Mouse (Mus musculus): ENCODE data around the gene BC030500. TPM values are rescaled to one million over a fixed set of nuclear protein-coding genes. Genes with fewer than 3 reads are reported as not detected.

BC030500 gene
- total RNA-seq (2014; fragmentation: Nextera tagmentation), result not detected in 2 replicates
- not detected in 2 replicates for total RNA-seq (2017)

DNA sequence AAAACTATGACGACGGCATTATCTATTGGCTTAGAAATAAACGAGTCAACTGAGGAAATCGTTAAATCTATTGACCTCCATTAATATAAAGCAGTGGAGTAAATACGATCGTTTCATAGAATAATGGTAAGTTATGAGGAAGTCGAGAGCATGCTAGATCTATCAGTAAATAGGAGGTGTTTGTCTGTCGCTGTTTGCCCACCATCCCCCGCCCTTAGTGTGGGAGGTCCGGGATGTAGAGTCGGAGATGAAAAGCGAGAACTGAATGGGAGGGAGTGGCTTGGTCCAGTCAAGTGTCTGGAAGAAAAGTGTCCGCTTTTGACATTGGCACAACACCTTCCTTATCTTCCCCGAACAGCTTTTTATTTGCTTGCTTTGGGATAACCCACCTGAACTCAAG is at the start of gene BC030500:
TSS of gene BC030500 (plus strand) at position 79 of the 400 bp plus-strand sequence.
- ATAC-seq (replicated peaks; ENCODE audit: low FRiP score, low TSS enrichment, poor library complexity, severe bottlenecking), result no peak

- ATAC-seq (replicated peaks; ENCODE audit: low FRiP score, low TSS enrichment, poor library complexity, severe bottlenecking), result no peak
These were observed 25.1 kb upstream of the BC030500 start for GRCm38 (mm10) chr8:58886405-58886804.

- no peak for ATAC-seq (replicated peaks; ENCODE audit: low FRiP score, low TSS enrichment, poor library complexity, severe bottlenecking)
These were observed 21.0 kb upstream of the BC030500 start for GRCm38 (mm10) chr8:58890591-58890990.

- no peak for ATAC-seq (replicated peaks; ENCODE audit: low FRiP score, low TSS enrichment, poor library complexity, severe bottlenecking)
These were observed 15.6 kb upstream of the BC030500 start for GRCm38 (mm10) chr8:58895960-58896359.

GRCm38 (mm10) chr8:58904465-58904864 is 7.1 kb upstream of the BC030500 start:
- ATAC-seq (replicated peaks; ENCODE audit: low FRiP score, low TSS enrichment, poor library complexity, severe bottlenecking), result no peak

- ATAC-seq (replicated peaks; ENCODE audit: low FRiP score, low TSS enrichment, poor library complexity, severe bottlenecking), result no peak
These were observed 763 bp downstream of the BC030500 start, which contains the start of gene Galntl6 for GRCm38 (mm10) chr8:58912196-58912839. Gene Galntl6 (minus strand): TSS chr8:58912640.

DNA sequence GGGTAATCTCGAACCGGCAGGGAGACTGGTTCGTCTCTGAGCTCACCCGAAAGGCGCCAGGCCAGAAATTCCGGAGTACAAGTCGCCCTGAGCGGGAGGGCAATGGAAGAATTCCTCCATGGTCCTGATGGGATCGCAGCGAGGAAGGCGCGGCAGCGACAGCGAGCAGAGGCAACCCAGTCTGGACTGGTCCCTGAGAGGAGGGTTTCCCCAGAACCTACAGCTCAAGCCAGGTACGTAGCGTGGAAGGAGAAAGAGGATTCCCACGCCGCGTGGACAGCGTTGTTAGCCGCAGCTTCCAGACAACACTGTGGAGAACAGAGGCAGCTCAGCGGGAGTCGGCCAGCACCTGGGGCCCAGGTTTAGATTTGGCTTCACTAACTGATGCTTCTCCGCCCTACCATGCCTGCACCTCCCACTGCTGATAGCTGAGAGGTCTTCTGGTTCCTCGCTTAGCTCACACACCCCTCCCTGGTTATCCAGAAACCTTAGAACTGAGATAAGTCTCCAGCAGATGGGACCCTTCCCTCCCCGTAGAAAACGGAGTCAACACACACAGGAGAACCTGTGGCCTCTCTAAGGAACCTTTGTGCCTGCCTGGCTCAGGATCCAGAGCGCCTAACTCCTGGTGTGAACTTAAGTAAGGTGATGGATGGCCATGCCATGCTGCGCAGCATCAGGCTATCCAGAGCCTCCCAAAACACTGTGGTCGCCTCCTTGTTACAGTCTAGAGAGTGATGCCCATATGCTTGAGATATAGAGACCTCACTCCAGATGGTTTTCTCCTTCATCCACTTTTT is 1.5 kb downstream of the BC030500 start:
- ATAC-seq (replicated peaks; ENCODE audit: low FRiP score, low TSS enrichment, poor library complexity, severe bottlenecking), result no peak

- ATAC-seq (replicated peaks; ENCODE audit: low FRiP score, low TSS enrichment, poor library complexity, severe bottlenecking), result no peak
These were observed 2.0 kb downstream of the BC030500 start for GRCm38 (mm10) chr8:58913640-58913968.

DNA sequence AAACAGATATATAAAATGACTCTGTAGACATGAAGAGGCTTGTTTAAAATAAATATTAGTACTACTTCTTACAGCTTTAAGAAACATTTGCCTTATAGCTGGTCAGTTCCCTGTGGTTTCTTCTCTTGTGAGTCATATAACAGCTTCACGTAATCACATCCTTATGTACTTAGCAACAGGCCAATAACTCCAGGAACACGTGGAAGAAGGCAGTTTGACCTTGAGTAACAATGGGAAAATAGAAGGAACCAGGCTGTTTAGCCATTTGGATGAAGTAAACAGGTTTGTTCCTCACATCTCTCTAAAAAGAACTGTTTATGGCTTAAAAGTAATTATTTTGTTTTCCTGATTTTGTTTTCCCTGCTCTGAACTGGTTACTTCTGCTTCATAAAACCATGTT is 3.6 kb downstream of the BC030500 start:
- ATAC-seq (replicated peaks; ENCODE audit: low FRiP score, low TSS enrichment, poor library complexity, severe bottlenecking), result no peak

GRCm38 (mm10) chr8:58931066-58931465 is 19.5 kb downstream of the BC030500 start:
- no peak for ATAC-seq (replicated peaks; ENCODE audit: low FRiP score, low TSS enrichment, poor library complexity, severe bottlenecking)

DNA sequence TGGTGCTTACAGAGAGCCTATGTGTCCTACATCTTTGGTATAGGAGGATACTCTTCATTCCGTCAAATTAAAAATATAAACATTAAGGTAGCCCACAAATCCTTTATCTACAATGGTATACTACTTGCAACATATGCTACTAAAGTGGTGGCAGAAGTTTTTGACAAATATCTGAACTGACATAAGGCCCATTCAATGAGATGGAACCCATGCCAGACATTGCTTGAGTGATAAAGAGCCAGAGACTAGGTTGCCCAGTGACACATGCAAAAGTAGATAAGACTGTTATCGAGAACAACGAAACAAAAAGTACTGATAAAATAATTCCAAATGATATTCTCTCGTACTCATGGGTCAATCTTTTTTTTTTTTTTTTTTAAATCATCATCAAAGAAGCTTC is 32.2 kb downstream of the BC030500 start:
- no peak for ATAC-seq (replicated peaks; ENCODE audit: low FRiP score, low TSS enrichment, poor library complexity, severe bottlenecking)

- no peak for ATAC-seq (replicated peaks; ENCODE audit: low FRiP score, low TSS enrichment, poor library complexity, severe bottlenecking)
These were observed 45.7 kb downstream of the BC030500 start for GRCm38 (mm10) chr8:58957195-58957739.

Other genes with a start within 250 kb of the BC030500 start
- gene Galntl6, start 885 bp downstream of the BC030500 start, total RNA-seq (2014; fragmentation: Nextera tagmentation), result not detected in 2 replicates
- not detected in 2 replicates for gene Galntl6, start 885 bp downstream of the BC030500 start, total RNA-seq (2017)